Mouse (Mus musculus): ENCODE measurements at regions not wholly inside any gene's neighbourhood (a gene's known extent, or its start where the extent isn't known, plus 50 kb on each side); places are given as distances from the start of the nearest gene placed in this dataset.

- ATAC-seq (replicated peaks; ENCODE audit: low read depth, poor library complexity, severe bottlenecking), result no peak
Measured at GRCm38 (mm10) chr10:42131798-42132197, 113.6 kb upstream of the Armc2 start.

- ATAC-seq (replicated peaks; ENCODE audit: low read depth, poor library complexity, severe bottlenecking), result 0 out of 2 replicates have a peak, but pooled peaks have one; percentile 56
Measured at GRCm38 (mm10) chr10:42131298-42131697, 113.1 kb upstream of the Armc2 start.

- no peak for ATAC-seq (replicated peaks; ENCODE audit: low read depth, poor library complexity, severe bottlenecking)
Measured at GRCm38 (mm10) chr10:42127865-42128419, 109.7 kb upstream of the Armc2 start.

DNA sequence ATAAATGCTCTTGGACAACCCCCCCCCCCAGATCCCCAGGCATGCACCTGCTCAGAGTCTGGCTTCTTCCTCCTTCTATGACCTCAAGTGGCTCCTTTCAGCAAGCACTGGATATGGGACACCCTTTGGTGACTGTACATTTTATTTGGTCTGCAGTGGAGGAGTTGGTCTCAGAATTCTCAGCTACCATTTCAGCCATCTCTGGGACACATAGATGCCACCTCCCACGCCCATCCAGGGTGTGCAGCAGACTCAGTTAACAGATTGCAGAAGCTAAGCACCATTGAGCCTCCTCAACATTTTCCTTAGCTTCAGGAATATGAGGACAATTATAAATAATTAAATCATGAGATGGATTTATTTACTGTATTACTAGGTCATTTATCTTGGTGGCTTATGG is 108.6 kb upstream of the Armc2 start:
- ATAC-seq (replicated peaks; ENCODE audit: low read depth, poor library complexity, severe bottlenecking), result no peak

DNA sequence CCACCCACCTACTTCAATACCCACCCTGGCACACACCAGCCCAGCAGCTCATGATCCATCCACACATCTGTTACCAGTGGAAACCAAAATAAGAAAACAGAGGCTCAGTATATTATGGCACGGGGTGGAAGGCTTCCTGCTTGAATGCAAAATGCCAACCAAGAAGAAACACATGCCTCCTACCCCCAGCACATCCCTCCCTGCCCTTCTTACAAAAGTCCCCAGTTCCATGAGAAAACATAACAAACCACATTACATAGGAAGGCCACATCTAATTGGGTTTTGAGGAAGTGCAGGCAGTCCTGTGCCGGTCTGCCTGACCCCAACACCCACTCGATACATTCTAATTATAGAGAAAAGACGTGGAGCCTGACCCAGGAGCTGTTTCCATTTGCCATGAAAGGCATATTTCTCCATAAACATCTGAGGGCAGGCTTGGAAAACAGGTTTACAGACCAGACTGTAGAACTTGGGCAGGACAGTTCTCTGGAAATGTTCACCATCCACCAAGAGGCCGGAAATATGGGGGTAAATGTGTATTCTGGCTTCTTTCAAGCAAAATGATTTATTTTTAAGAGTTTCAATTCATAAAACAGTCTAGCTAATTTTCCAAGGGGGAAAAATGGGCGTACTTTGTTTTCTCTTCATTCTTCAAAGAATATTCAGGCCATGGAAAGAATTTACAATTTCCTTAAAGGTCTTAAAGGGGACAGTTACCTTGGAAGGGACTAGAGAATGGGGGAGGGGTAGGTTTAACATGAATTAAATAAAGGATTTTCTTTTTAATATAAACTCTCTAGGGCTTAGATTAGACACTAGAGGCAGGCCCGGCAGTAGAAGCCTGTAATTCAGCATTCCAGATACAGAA is 104.8 kb upstream of the Armc2 start:
- peak; percentile 71 for ATAC-seq (replicated peaks; ENCODE audit: low read depth, poor library complexity, severe bottlenecking)

DNA sequence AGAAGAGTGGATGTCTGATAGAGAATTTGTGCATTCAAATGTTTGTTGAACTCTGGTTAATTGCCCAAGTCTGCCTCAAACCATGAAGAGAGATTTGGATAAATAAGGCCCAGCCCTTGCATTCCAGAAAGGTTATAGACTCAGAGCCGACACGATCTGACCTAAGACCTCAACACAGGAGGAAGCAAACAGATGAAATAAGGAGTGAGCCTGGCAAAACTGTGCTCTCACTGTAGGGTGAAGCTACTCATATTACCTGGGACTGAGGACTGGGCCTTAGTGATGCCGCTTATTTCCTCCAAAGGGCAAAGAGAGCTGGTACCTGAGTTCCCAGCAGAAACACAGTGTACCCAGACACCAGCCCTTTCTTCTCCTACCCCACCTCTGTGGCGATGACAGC is 103.7 kb upstream of the Armc2 start:
- ATAC-seq (replicated peaks; ENCODE audit: low read depth, poor library complexity, severe bottlenecking), result no peak

DNA sequence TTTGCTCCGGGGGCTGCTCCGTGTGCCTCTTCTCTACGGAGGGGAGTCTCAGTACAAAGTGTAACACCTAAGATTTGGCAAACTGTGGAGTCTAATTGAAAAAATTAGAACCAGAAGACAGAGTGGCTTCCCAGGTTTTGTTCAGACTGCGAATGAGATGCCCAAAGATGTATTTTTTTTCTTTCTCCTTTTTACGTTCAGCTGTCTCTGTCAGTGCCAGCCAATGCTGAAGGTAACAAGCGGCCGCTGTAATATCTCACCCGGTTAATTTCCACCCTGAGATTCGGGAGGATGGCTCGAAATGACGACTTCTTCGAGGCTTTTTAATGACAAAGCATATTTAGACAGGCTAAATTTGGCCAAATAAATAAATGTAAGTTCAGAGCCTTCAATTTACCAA is 101.1 kb upstream of the Armc2 start:
- ATAC-seq (replicated peaks; ENCODE audit: low read depth, poor library complexity, severe bottlenecking), result no peak

GRCm38 (mm10) chr10:42118361-42119188 is 100.3 kb upstream of the Armc2 start:
- peak; percentile 57 for ATAC-seq (replicated peaks; ENCODE audit: low read depth, poor library complexity, severe bottlenecking)

DNA sequence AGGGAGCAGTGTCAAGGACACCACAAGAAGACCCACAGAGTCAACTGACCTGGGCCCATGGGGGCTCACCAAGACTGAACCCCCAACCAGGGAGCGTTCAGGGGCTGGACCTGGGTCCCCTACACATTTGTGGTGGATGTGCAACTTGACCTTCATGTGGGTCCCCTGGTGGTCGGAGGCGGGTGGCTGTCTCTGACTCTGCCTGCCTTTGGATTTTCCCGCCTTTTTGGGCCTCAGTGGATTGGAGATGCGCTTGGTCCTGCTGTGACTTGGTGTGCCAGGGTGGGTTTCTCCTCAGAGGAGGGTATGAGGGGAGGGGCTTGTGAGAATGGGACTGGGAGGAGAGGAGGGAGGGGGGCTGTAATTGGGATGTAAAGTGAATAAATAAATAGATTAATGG is 99.3 kb upstream of the Armc2 start:
- no peak for ATAC-seq (replicated peaks; ENCODE audit: low read depth, poor library complexity, severe bottlenecking)

GRCm38 (mm10) chr10:42115920-42116298 is 97.7 kb upstream of the Armc2 start:
- no peak for ATAC-seq (replicated peaks; ENCODE audit: low read depth, poor library complexity, severe bottlenecking)

DNA sequence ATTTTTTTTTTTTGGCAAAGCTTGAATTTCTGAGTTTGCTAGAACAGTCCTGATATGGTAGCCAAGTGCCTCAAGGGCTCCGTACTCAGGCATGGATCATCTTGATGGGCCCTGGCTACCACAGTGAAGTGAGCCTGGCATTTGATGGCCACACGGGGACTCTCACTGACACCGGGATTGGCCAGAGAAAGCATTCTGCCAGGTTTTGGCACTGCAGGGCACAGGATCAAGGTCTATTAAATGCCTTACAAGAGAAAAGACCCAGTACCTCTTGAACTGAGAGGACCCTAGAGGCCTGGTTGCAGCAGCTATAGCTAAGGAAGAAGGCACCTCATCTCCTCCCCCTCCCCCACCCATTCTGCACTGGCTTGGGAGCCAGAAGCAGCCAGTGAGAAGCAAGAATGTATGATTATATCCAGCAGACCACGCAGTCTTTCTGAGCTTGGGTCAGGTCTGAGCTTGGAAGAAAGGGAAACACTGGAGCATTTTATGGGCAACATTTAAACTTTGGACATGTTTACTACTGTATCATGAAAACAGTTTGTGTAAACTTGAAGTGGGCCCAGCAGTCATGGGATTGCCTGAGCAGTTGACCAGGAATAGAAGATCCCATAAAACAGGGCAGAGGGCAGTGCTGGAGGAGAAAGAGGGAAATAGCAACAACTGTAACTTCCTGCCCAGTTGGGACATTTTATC is 97.1 kb upstream of the Armc2 start:
- no peak for ATAC-seq (replicated peaks; ENCODE audit: low read depth, poor library complexity, severe bottlenecking)

- ATAC-seq (replicated peaks; ENCODE audit: low read depth, poor library complexity, severe bottlenecking), result no peak
Measured at GRCm38 (mm10) chr10:42110704-42111103, 92.5 kb upstream of the Armc2 start.

- ATAC-seq (replicated peaks; ENCODE audit: low read depth, poor library complexity, severe bottlenecking), result no peak
Measured at GRCm38 (mm10) chr10:42108294-42109014, 90.2 kb upstream of the Armc2 start.

GRCm38 (mm10) chr10:42107437-42108293 is 89.4 kb upstream of the Armc2 start:
- no peak for ATAC-seq (replicated peaks; ENCODE audit: low read depth, poor library complexity, severe bottlenecking)

- ATAC-seq (replicated peaks; ENCODE audit: low read depth, poor library complexity, severe bottlenecking), result no peak
Measured at GRCm38 (mm10) chr10:42106611-42107010, 88.4 kb upstream of the Armc2 start.

- ATAC-seq (replicated peaks; ENCODE audit: low read depth, poor library complexity, severe bottlenecking), result no peak
Measured at GRCm38 (mm10) chr10:42105083-42105482, 86.8 kb upstream of the Armc2 start.

DNA sequence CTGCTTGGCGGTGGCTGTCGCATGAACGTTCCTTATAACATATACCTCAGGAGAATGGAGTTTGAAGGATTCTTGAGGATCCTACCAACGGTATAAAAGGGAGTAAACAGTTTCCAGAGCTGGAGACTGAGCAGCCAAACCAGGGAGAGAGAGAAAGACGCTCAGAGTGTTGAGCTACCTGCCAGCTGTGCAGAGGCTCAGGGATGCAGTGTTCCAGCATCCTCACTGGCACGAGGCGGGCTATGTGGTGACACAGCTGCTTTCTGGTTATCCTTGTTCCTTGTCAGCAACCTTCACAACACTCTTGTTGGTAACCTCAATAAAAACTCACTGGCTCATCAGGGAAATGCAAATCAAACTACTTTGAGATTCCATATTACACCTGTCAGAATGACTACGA is 84.1 kb upstream of the Armc2 start:
- no peak for ATAC-seq (replicated peaks; ENCODE audit: low read depth, poor library complexity, severe bottlenecking)

DNA sequence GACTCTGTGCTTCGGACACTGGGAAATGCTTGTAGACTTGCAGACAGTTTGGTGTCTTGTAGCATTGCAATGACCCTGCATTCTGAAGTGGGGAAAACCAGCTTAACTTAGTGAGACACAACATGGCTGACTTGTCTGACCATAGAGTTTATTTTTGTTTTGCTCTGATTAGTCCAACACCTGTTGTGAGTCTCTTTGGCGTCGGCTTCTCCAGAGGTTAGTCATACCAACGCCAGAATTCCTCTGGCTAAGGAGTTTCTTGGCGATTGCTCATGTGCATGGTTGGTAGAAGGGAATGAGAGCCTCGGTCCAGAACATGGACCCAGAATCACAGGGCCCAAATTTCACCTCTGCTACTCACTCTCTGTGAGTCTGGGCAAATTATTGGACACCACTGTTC is 82.9 kb upstream of the Armc2 start:
- ATAC-seq (replicated peaks; ENCODE audit: low read depth, poor library complexity, severe bottlenecking), result no peak

GRCm38 (mm10) chr10:42096924-42097323 is 78.7 kb upstream of the Armc2 start:
- peak; percentile 87 for ATAC-seq (replicated peaks; ENCODE audit: low read depth, poor library complexity, severe bottlenecking)
